Mouse (Mus musculus) thymus, adult 2 months (tissue): Measurements from ENCODE around the gene Tulp1. TPM values are rescaled to one million over a fixed set of nuclear protein-coding genes. Genes with fewer than 3 reads are reported as not detected.

Experiments used
- DNase-seq: peaks from one replicate; pipeline ENCODE4 v3.0.0; 2021
- H3K27ac ChIP-seq: fragments of 200-500 bp; 2 replicates; pipeline ENCODE4 v1.5.1; 2012; ENCODE audit warnings: low read length, control low read depth; ENCODE audit not compliant: control insufficient read depth, insufficient read depth
- H3K27me3 ChIP-seq: fragments of 200-500 bp; 2 replicates; pipeline ENCODE4 v1.6.1; 2012; ENCODE audit warnings: mild to moderate bottlenecking, low read length, moderate library complexity, mixed read lengths; ENCODE audit not compliant: control insufficient read depth, insufficient read depth
- H3K36me3 ChIP-seq: fragments of 200-500 bp; 2 replicates; pipeline ENCODE4 v1.6.1; 2012; ENCODE audit warnings: mild to moderate bottlenecking, low read length, moderate library complexity; ENCODE audit not compliant: control insufficient read depth, insufficient read depth
- H3K4me1 ChIP-seq: fragments of 200-500 bp; replicated peaks from 2 replicates; pipeline ENCODE4 v1.6.1; 2012; ENCODE audit warnings: low read length; ENCODE audit not compliant: control insufficient read depth, insufficient read depth
- H3K4me3 ChIP-seq: fragments of 200-500 bp; 2 replicates; pipeline ENCODE4 v1.5.1; 2012; ENCODE audit warnings: mild to moderate bottlenecking, low read length, control low read depth, moderate library complexity; ENCODE audit not compliant: control insufficient read depth, insufficient read depth
- CTCF ChIP-seq: fragments of 200-500 bp; IDR thresholded peaks from 2 replicates; pipeline ENCODE4 v1.5.1; 2012; ENCODE audit warnings: mild to moderate bottlenecking, control low read depth, low read length, moderate library complexity, borderline replicate concordance; ENCODE audit not compliant: control insufficient read depth, poor library complexity, insufficient read depth; ENCODE audit errors: extremely low read depth
- POLR2A ChIP-seq: fragments of 200-500 bp; IDR thresholded peaks from 2 replicates; pipeline ENCODE4 v1.6.1; 2012; ENCODE audit warnings: mild to moderate bottlenecking, low read length, control low read depth, moderate library complexity; ENCODE audit not compliant: control insufficient read depth, poor library complexity, insufficient read depth; ENCODE audit errors: extremely low read depth
- WGBS: fragments of 180-500 bp; shearing (Covaris S2); methylation state at CpG from one replicate; pipeline ENCODE4 v1.1.7; 2018; 5-methylcytosine and 5-hydroxymethylcytosine counted together
- polyA plus RNA-seq: library from polyadenylated mRNA; depleted of rRNA; stranded (reverse); fragments of >200 nt; gene quantifications from 2 replicates; pipeline ENCODE4 v1.2.3, GENCODE M21; 2012

Gene Tulp1
- polyA plus RNA-seq, 1 experiment = 0.35 TPM

GRCm38 (mm10) chr17:28404301-28404700, 39.3 kb upstream of the Tulp1 start:
- no peak for DNase-seq
- Histone ChIP-seq H3K27ac (no peak overlapping the region), H3K36me3 (peaks cover 51% of the 10 kb centered on the region), H3K4me1 (no peaks in the 10 kb centered on the region), H3K4me3 (no peak overlapping the region), H3K27me3 (no peaks in the 10 kb centered on the region)
- WGBS = 96% methylated on average over 11 of the region's 11 CpGs
- TF ChIP-seq CTCF (no peak), POLR2A (no peak)

- Histone ChIP-seq H3K36me3 (peaks cover 32% of the 10 kb centered on the region), H3K27me3 (no peaks in the 10 kb centered on the region), H3K4me3 (no peak overlapping the region), H3K4me1 (peaks cover 6% of the 10 kb centered on the region), H3K27ac (no peak overlapping the region)
- WGBS = 80% methylated on average over 7 of the region's 7 CpGs
- no peak for TF ChIP-seq POLR2A
- no peak for TF ChIP-seq CTCF
- no peak for DNase-seq
Measured at GRCm38 (mm10) chr17:28394994-28395393, 30.0 kb upstream of the Tulp1 start.

- Histone ChIP-seq H3K27me3 (no peaks in the 10 kb centered on the region), H3K4me1 (peaks cover 6% of the 10 kb centered on the region), H3K36me3 (peaks cover 26% of the 10 kb centered on the region), H3K4me3 (no peak overlapping the region), H3K27ac (no peak overlapping the region)
- TF ChIP-seq CTCF = no peak
- TF ChIP-seq POLR2A = no peak
- no peak for DNase-seq
- 93% methylated on average over 15 of the region's 15 CpGs for WGBS
Measured at GRCm38 (mm10) chr17:28394051-28394765, 29.2 kb upstream of the Tulp1 start.

- Histone ChIP-seq H3K27me3 (no peaks in the 10 kb centered on the region; the same call in 1 of the 2 replicates), H3K4me3 (no peak overlapping the region), H3K4me1 (peaks cover 6% of the 10 kb centered on the region), H3K27ac (no peak overlapping the region), H3K36me3 (peaks cover 3% of the 10 kb centered on the region; the same call in 1 of the 2 replicates)
- DNase-seq = no peak
- 5% methylated on average over 21 of the region's 25 CpGs for WGBS
- no peak for TF ChIP-seq CTCF
- no peak for TF ChIP-seq POLR2A
Measured at GRCm38 (mm10) chr17:28391568-28392432, 26.8 kb upstream of the Tulp1 start.

- TF ChIP-seq POLR2A = no peak
- no peak for TF ChIP-seq CTCF
- Histone ChIP-seq H3K36me3 (no peaks in the 10 kb centered on the region), H3K27me3 (no peaks in the 10 kb centered on the region; the same call in 1 of the 2 replicates), H3K27ac (no peak overlapping the region), H3K4me1 (peaks cover 9% of the 10 kb centered on the region), H3K4me3 (no peak overlapping the region)
- no peak for DNase-seq
- WGBS = 94% methylated on average over 3 of the region's 3 CpGs
Measured at GRCm38 (mm10) chr17:28388534-28388933, 23.5 kb upstream of the Tulp1 start.

GRCm38 (mm10) chr17:28386150-28386905, 21.3 kb upstream of the Tulp1 start:
- TF ChIP-seq CTCF (peak; percentile 96), POLR2A (no peak)
- Histone ChIP-seq H3K27ac (no peak overlapping the region), H3K4me3 (no peak overlapping the region), H3K27me3 (no peaks in the 10 kb centered on the region; the same call in 1 of the 2 replicates), H3K4me1 (peaks cover 4% of the 10 kb centered on the region), H3K36me3 (no peaks in the 10 kb centered on the region)
- 19% methylated on average over 23 of the region's 23 CpGs for WGBS
- DNase-seq = peak; percentile 85
